Mouse (Mus musculus) retina, postnatal 1 day (tissue): ENCODE measurements at regions not wholly inside any gene's neighbourhood (a gene's known extent, or its start where the extent isn't known, plus 50 kb on each side); places are given as distances from the start of the nearest gene placed in this dataset.
"Not testable (repeated sequence)": the region's sequence is repeated elsewhere in the genome, so short reads cannot be mapped to it uniquely, and the experiment has no call there.

Experiments
- DNase-seq: peaks from one replicate; pipeline ENCODE4 v3.0.0-alpha.2; 2012

DNA sequence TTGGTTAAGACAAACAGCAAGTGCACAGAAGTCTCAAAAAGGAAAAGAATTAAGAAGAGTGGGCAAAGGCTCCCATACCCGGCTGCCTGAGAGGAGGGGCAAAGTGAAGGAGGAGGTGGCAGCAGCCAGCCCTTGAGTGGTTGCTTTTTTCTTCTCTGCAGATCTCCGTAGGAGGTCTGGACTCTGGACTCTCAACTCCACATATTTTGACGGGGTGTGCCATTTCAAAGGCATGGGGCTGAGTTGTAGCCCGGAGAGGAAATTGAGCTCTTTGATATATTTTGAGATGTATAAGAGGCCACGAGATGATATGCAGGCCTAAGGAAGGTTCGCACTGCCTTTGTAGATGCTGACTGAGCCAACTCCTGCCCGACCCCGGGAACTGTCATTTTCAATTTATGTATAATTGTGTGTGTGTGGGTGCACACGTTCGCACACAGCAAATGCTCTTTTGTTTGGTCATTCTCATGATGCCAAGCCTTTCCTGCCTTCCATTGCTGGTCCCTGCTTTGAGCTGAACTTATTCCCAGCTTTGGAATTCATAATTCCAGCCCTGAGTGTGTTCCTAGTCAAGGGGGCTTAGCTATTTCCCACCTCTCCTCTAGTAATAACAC lies 56.4 kb downstream of the Cxcr4 start:
- DNase-seq, result peak; percentile 52

DNA sequence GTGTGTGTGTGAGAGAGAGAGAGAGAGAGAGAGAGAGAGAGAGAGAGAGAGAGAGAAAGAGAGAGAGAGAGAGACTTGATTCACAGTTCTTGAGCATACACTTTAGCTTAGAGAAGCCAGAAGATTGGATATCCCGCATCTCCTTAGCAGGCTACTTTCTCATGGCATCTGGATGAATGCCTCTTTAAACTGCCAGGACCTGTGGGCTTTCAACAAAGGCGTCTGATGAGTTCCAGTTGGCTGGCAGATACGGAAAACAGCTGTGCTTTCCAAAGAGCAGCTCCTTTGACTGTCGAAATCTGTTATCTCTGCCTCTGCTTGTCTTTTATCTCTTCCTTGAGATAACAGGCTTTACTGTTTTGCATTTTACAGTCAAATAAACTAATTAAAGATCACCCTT lies 59.5 kb downstream of the Cxcr4 start:
- DNase-seq, result peak; percentile 68

DNA sequence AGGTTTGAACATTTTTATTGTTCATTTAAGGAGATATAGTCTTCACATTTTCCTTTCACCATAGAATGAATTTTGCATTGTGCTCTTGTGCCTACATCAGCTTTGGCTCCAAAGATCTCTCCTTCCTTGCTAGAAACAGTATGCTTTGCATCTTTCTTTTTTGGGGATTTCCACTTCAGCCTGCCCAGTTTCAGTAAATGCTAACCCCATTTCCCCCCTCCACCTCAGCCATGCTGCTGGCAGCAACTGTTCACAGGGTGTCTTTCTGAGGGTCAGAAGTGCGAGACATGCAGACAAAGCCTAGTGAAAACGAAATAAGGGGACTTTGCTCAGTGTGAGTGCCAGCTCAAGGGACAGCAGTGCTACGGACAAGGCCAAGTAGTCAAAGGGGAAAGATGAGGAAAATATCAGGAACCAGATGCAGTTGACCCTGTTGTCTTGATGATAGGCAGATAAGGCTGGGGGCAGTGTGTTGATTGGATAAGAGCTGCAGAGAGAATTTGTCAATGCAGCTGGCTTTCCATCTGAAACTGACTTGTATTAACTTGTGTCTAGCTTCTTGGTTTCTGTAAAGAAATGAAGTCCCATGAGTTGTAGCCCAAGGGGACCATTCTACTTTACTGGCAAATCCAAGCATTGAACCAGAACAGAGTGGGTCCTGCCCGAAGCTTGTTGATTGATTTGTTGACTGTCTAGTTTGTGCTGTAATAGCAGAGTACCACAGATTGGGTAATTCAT lies 62.1 kb downstream of the Cxcr4 start:
- no peak for DNase-seq

DNA sequence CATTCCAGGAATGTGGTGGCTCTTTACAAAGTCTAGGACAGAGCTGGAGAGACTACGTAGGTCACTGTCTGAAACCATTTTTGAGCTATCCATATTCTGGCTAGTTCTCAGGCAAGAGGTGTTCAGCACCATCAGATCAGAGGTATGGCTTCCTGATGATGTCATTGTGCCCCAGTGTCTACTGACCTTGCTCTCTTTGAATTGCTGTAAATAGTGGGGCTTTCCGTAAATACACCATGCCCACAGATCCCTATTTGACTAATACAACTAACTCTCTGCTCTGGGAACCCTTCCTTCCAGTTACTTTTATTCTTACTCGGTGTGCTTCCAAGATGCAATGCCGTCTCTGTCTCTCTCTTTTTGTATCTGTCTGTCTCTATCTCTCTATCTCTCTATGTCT lies 72.9 kb downstream of the Cxcr4 start:
- DNase-seq, result no peak

DNA sequence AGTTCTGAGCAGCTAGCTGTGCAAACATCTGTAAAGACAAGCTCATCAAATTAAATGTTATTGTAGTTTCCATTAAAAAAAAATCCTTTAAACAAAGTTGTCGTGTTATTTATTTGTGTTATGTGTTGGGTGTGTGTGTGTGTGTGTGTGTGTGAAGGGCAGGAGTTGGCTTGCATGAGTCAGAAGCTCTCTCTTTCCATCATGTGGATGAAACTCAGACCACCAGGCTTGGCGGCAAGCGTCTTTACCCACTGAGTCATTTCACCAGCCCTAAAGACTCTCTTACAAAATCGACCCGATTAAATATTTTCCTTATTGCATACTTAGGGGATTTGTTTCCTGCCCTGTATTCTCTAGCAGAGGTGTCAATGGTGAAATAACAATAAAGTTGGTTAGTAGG lies 73.6 kb downstream of the Cxcr4 start:
- no peak for DNase-seq

DNA sequence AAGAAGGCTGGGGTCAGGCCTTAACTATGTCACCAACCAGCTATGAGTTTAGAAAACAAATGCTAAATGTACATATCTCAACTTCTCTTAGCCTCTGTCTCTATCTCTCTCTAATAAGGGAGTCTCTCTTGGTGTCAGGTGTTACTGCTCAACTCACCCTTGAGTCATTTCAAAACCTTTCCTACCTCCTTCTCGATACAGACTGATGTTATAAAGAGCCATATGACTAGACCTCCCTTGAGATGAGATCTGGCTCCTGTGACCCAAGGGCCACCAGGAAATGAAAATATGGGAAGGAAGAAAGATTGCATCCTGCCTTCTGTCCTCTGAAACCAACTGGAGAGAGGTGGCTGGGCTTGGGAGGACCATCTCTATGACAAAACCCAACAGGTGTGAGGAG lies 74.7 kb downstream of the Cxcr4 start:
- DNase-seq, result no peak

DNA sequence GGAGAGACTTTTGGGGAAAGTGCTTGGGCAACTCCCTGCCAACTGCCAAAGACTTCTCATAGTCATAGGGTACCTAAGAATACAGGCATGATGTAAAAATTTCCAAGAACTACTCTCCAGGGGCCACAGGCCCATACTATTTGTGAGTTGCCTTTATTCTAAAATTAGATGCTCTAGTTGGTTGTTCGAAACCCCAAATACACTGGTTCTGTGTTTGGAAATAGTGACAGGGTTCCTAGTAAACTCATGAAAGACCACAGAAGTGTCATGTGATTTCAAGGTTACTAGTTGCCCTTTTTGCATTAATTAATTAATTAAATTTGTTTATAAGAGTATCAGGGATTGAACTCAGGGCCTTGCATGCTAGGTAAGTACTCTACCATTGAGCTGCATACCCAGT lies 77.8 kb downstream of the Cxcr4 start:
- DNase-seq, result no peak

DNA sequence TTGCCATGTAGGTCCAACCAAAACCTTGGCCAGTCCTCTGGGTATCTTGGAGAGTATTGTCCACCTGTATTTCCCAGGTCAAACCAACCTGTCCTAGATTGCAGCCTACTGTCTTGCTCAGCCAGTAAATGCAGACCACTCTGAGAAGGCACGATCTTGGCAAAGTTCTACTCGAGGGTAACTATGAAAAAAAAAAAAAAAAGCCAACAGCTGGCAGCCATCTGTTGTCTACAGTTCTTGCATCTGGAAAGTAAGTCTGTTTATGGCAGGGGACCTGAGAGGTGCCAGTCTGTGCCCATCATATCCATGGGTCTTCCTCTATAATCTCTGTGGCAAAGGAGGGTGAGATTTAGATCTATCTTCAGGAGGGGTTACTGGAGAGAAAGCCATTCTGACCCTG lies 78.2 kb downstream of the Cxcr4 start:
- DNase-seq, result no peak

DNA sequence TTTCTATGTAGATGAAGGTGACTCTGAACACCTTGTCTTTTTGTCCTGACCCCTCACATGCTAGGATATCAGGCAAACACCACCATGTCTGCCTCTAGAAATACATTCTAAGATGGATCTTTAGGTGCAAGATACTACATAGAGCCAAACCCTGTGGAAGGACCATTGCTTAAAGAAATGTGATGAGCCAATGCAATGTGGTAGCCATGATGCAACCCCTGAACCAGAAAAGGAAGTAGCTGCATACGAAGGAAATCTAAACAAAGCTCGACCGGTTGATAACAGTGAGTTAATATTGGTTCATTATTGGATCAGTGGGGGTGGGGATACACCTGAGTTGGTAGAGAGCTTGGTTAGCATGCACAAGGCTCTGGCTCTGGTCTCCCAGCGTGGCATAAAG lies 78.9 kb downstream of the Cxcr4 start:
- no peak for DNase-seq

DNA sequence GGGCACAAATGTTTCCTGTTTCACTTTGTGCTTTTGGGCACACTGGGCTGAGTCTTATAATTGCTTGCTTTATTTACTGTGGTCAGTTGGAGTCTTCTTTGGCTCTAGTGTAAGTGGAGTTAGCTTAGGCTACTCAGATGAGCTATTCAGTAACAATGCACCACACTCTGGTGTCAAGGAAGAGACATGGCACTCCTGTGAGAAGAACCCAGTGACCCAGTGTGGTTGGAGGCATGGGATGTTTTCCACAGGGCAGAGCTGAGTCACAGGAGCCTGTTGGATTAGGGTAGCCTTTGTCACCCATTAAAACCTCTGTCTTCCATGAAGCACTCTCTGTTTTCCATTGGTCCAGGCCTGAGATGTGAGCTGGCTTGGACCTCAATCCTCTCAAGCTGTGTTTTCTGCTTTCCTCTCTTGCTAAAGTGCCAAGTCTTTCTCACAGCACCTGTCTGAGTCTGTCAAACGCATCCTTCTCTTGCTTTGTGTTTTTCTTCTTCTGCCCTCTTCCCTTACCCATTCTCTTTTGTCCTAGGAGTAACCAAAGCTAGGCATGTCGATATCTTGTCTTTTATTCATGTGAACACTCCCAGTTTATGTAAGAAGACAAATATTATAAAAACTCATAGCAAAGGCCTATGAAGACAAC lies 83.2 kb downstream of the Cxcr4 start:
- no peak for DNase-seq

DNA sequence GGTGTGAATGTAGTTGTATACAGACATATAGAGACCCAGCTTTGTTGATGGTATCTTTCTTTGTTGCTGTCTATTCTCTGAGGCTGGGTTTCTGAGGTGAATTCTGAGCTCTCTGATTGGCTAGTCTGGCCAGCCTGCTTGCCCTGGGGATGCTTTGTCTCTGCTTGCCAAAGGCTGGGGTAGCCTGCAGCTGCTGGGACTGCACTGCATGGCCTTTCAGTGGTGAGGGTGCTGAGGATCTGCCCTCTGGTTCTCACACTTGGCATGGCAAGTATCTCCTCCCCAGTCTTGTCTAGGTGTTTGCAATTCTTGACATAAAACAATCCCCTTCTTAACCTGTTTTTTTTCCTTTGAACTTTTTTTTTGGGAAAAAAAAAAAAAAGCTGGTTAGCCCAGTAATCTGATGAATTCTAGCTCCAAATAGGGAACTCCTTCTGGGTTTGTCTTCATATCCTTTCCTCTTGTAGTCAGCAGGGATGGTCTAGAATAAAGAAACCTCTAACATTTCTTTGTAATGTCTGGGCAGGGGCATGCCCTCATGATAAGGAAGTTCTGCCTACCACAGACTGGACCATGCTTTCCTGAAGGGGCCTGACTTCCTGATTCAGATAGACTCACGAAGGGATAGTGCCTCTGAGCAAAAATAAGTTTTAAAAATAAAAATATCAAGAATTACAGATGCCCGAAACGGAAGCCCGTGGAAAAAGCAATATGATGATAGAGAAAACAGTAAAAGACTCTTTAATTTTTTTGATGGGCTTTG lies 85.4 kb downstream of the Cxcr4 start:
- DNase-seq, result peak; percentile 8

DNA sequence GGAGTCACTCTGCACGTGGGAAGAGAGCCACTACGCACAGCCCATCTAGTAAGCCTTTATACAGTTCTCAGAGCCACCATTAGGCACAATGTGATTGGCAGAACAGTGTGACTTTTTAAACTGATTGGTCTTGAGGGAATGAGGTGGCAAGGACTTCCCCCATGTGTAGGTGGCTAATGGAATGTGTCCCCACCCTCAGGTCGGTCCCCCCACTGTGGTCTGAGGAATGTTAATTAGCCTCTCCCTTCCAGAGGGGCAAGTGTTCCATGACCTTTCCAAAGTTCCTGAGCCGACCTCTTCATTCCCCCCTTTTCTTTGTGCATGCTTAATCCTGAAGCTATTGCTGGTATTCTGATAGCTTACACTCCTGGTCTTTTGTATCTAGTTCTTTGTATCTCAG lies 87.2 kb upstream of the Dars start:
- no peak for DNase-seq

DNA sequence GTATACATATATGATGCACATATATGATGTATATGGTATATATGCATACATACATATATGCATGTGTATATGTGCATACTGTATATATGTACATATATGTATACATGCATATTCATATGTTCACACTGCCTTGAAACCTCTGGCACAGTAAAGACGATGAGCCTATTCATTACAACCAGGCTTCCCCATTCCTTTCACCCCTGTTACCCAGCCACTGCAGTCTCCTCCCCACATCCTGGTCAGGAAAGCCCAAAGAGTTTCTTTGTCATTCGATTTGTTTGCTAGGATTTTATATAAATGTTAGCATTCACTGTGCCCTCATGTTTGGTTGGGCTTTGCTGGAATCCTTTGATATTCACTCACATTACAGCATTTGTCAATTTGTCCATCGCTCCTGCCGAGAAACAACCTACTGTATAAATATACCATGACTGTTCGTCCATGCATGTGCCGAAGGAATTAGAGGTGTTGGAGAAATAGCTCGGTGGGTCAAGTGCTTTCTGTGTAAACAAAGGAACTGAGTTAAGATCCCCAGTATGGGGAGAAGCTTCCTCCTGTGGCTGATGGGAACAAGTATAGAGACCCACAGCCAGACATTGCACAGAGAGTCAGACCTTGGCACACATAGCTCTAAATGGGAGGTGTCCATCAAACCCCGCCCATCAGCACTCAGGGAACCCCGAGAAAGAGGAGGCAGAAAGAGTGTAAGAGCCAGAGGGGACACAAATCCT lies 81.0 kb upstream of the Dars start:
- no peak for DNase-seq

DNA sequence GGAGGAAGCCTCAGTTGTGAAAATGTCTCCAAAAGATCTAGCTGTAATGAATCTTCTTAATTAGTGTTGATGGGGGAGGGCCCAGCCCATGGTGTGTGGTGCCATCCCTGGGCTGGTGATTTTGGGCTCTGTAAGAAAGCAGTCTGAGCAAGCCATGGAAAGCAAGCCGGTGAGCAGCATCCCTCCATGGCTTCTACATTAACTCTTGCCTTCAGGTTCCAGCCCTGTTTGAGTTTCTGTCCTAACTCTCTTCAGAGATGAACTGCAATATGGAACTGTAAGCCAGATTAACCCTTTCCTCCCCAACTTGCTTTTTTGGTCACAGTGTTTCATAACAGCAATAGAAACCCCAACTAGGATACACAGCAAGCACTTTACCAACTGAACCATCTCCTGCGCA lies 75.1 kb upstream of the Dars start:
- DNase-seq, result no peak

DNA sequence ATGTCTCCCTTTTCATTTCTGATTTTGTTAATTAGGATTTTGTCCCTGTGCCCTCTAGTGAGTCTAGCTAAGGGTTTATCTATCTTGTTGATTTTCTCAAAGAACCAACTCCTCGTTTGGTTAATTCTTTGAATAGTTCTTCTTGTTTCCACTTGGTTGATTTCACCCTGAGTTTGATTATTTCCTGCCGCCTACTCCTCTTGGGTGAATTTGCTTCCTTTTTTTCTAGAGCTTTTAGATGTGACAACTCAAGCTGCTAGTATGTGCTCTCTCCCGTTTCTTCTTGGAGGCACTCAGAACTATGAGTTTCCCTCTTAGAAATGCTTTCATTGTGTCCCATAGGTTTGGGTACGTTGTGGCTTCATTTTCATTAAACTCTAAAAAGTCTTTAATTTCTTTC lies 70.0 kb upstream of the Dars start:
- not testable (repeated sequence) for DNase-seq

DNA sequence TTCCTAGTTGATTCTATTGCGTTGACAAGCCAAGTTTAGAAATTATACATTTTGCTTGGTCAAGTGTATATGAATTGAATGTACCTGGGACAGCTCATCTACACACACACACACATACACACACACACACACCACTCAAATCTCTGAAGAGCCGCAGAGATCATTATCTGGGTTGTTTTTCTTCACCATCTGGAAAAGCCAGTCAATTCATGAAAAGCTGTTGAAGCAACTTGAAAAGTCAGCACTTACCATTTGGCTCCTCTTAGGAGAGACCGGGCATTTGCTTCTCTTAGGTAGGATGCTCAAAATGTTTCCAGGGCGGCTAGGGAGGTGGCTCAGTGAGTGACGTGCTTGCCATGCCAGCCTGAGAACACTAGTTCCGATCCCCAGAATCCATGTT lies 61.2 kb upstream of the Dars start:
- DNase-seq, result no peak

DNA sequence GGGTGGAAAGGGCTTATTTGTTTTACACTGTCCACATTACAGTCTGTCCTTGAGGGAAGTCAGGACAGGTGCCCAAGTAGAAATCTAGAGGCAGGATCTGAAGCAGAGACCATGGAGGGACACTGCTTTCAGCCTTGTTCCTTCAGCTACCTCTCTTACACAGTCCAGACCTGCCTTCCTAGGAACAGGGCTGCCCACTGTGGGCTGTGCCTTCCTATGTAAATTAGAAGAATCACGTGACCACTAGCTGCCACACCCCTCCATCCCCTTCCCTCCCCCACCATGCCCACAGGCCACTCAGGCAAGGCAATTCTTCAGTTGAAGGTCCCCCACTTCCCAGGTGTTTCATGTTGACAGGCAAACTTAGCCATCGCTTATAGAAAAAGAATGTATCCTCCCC lies 60.5 kb upstream of the Dars start:
- DNase-seq, result no peak

DNA sequence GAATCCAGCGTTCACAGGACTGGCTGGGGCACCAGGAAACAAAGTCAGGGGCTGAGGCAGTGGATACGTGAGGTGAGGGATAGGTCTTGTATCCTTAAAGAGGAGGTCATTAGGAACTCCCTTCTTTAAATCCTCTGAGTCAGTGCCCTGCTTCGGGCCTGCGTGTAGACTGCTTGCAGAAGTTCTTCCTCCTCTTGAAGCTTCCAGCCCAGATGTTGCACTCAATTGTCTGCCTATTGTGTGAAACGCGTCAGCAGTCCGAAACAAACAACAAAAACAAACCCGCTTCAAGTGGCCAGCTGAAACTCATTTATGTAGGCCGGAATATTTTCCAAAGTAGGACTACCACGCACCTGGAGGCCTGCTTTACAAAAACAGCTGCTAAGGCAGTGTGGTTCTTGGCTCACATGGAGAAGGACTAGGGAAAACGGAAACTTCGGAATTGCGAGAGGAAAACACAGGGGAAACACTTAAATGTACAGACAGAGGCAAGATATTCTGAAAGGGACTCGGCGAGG lies 55.6 kb upstream of the Dars start:
- DNase-seq, result no peak

DNA sequence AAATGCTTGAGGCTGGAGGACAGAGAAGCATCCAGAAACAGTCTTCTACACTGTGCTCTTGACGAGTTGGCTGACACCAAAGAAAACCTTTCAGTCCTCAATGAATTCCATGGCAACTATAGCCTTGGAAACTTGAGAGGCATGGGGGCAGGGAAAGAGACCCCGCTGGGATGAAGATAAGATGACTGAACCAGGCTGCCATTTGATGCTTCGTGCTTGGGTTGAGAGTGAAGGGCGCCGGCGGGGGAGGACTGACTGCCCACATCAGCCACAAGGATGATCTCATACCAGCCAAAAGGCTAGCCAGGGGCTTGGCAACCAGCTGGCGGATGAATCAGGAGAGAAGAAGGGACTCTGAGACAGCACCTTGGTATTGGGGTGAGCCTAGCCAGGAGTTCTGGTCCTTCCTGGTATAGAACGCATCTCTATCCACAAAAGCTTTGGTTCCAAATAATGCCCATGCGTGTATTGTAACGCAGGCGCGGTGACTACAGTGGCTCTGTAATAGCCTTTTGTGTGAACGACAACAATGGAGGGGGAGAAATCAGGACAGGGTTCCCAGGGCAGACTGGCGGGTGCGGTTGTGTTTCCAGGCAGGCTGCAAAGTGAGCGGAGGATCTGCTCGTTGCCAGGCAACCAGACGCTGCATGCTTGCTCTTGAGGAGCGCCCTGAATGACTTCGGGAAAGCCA lies 55.0 kb upstream of the Dars start:
- peak; percentile 93 for DNase-seq

DNA sequence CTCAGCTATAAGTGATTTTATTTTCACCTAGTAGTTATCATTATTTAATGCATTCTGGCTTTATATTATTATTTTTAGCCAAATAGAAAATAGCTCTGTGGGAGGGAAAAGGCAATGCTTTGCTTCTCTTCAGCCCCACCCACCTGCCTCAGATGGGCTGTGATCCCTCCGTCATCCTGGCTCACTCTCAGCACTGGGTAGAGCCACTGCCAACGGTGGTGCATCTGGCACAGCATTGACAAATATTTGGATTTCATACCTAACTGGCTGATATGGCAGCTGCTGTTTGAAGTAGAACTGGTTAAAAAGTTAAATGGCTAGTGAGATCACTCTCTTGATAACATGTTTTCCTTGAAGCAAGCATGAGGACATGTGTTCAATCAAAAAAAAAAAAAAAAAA lies 53.6 kb upstream of the Dars start:
- DNase-seq, result no peak

DNA sequence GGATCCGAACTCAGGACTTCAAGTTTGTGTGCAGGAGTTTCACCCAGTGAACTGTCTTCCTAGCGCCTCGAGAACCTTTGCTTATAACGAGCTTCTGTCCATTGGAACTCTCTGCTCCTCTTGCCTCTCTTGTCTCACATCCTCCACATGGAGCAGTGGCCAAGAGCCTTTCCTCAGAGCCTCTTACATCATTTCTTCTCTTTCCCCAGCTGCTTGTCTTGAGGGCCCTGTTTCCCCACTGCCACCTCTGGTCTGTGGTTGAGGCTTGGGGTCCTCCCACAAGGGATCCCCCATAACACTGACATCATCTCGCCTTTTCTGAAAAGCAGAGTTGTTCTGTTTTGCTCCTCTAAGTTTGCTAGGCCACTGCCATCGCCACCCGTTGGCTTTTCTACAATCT lies 51.9 kb upstream of the Dars start:
- no peak for DNase-seq
